Mouse (Mus musculus) mesoderm, embryonic 11.5 days (tissue): ENCODE measurements around the gene Tmem184a.

Source experiments
- DNase-seq: peaks from one replicate; pipeline ENCODE4 v3.0.0-alpha.2; 2012; ENCODE audit warnings: low read depth, low spot score

Tmem184a gene

GRCm38 (mm10) chr5:139813963-139814381 lies 5.7 kb downstream of the Tmem184a start:
- DNase-seq = no peak

GRCm38 (mm10) chr5:139813126-139813490 lies 6.6 kb downstream of the Tmem184a start:
- DNase-seq = no peak

GRCm38 (mm10) chr5:139812398-139813125 lies 7.2 kb downstream of the Tmem184a start:
- no peak for DNase-seq

DNA sequence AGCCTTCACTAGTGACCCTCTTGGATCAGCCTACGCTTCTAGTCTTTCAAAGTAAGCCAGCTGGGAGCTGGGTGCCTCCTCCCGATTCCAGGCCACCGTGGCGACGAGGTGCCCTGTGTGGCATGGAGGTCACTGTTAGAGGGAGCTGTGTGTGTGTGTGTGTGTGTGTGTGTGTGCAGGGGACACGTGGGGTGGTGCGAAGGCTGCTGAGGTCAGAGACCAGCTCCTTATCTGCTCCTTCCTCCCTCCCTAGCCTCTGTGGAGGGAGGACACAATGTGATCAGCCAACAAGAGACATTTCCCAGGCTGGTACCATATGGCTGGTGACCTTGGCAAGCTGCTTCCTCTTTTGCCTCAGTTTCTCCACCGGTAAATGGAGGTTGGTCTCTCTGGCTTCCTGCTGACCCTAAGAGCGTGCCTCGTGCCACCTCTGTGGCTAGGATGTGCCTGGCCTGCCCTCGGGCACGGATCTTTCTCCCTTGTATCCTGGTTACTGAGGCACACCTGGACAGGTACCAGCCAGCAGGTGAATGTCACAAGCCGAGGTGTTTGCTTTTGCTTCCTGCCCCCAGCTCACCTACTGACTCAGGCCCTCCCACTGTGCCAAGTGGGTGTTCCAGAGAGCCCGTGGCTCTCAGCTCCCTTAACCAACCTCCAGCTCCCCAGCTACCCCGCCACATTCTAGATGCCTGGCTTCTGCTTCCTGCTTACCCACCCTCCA lies 7.9 kb downstream of the Tmem184a start:
- DNase-seq = no peak

DNA sequence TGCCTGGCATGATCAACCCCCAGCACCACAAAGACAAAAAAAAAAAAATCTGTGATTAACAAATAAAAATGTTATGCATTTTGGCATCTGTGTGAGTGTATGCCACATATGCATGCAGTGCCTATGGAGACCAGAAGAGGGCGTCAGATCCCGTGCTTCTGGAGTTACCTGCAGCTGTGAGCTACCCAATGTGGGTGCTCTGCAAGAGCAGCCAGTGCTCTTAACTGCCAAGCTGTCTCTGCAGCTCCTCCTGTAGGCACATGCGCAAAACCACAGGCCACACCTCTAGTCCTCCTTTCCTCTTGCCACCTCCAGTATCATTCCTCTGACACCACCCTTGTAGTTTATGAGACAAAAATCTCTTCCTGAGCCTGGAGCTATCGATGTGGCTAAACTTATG lies 10.3 kb downstream of the Tmem184a start:
- DNase-seq = no peak

DNA sequence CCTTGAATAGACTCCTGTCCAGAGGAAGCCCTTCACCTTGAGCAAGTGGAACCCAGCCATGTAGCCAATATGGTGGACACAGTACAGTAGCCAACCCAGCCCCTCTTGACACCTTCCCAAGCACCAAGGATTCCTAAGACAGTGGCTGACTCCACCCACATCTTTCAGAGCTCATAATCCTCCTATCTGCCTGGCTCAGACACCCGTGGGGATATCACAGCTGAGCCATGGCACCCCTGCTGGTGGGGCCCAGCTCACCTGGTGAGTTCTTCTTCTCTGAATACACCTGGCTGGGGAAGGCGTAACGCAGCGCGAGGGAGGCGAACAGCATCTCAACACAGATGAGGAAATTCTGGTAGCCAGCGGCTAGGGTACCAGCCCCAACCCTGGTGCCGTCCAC lies 13.8 kb downstream of the Tmem184a start:
- no peak for DNase-seq

DNA sequence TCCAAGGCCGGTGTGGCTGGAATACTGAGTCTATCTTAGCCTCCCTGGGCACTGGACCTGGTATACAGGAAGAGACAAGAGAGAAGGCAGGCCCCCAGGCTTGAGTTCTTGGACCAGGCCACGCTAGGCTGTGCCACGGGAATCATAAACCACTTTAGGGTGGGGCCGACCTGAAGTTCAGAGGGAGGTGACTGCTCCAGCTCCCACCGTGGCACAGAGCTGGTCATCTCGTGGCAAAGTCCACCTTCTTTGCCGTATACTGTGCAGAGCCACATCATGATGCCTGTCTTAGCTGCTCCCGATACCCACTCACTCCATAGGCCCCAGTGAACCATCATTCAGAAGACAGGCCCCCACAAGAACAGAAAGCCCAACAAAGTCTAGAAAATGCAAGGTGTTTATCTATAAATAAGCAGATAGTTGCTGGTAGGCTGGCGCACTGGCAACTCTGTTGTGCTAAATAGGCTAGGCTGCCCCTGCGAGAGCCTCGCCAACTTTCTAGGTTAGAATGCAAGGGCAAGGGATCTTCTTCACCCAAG lies 15.1 kb downstream of the Tmem184a start:
- no peak for DNase-seq

- DNase-seq = peak; percentile 20
Observed at GRCm38 (mm10) chr5:139804107-139804551, 15.6 kb downstream of the Tmem184a start.

DNA sequence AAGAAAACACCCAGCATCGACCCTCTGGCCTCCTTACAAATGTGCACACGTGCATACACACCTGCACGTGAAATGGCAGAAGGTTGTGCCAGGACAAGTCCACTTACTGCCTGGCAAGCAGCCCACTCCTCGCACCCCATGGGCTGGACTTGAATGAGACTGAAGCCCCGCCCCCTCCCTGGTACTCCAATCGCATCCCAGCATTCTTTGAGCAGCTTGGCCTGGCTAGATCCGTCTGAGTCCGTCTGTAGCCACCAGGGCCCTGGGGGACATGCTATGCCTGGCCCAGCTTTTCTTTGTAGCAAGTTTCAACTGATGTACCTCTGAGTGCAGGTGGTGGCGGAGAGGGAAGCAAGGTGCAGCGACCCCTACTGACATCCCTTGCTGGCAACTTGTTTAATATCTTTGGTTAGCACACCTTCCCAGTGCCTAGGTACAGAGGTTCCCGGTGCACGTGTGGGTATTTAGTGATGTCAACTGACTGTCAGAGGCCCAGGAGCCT lies 16.1 kb downstream of the Tmem184a start:
- peak; percentile 72 for DNase-seq

DNA sequence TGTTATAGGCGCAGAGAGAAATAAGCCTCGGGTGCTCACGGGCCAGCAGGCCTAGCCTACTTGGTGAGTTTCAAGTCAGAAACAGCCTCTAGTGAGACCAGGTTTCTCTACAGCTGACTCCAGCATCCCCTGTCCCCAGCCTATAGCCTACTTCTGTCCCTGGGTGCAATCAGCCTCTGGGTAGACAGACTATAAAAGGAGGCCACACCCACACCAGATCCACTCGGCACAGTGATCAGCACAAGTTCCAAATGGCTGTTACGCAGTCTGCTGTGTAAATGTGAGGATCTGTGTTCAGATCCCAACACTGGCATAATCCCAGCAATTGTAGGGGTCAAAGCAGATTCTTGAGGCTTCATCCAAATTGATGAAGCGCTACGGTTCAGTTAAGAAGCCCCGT lies 16.6 kb downstream of the Tmem184a start:
- DNase-seq = no peak

- no peak for DNase-seq
Observed at GRCm38 (mm10) chr5:139801880-139802279, 17.8 kb downstream of the Tmem184a start.

DNA sequence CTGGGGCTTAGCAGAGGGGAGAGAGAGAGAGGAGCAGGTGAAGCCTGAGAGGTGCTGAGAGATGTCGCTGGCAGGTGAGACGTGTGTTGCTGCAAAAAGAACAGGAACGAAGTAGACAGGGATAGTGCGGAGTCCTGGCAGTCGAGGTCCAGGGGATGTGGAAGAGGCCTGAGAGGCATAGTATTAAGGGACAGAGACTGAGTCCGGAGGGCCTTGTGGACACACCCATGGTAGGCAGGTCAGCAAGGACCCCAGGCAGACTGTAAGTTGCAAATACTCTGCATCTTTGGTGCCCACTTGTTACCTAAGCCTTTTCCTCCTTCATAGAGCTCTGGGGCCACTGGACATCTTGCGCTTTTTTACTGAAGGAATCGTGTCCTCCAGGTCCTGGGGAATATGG lies 18.5 kb downstream of the Tmem184a start:
- DNase-seq = no peak

DNA sequence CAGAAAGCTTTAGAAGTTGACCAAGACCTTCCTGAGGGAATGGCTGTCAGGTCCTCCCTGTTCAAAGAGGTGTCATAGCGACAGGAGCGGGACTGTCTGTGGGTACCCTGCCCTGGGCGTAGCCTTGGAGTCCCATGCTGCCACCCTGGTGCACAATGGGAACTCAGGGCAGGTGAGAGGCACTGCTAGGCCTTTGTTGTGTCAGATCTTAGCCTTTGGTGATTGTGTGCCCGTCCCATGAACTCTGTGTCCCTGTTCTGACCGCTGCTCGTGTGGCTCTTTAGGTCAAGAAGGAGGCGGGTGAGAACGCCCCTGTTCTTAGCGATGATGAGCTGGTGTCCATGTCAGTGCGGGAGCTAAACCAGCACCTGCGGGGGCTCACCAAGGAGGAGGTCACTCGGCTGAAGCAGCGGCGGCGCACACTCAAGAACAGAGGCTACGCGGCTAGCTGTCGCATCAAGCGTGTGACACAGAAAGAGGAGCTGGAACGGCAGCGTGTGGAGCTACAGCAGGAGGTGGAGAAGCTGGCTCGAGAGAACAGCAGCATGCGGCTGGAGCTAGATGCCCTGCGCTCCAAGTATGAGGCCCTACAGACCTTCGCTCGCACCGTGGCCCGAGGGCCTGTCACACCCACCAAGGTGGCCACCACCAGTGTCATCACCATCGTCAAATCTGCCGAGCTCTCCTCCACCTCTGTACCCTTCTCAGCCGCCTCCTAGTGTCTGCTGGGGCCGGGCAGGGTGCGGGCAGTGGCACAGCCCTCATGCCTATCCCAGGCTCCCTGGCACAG lies 19.7 kb downstream of the Tmem184a start:
- DNase-seq = no peak

DNA sequence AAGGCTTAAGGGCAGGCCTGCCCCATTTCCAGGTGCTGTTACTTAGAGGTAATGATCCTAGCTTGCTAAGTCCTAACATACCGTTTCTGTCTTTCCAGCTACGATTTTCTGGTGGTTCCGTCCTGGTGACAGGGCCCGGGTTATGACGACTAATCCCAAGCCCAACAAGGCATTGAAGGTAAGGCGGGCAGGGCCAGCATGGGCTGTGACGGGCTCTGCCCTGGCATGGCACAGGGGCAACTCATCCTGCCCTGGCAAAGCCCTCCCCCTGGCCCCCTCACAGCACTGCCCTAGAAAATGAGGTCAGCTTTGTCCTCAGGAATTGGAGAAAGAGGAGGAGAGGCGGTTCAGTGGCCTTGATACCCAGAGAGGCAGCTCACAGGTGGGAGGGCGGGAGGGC lies 20.7 kb downstream of the Tmem184a start:
- no peak for DNase-seq

DNA sequence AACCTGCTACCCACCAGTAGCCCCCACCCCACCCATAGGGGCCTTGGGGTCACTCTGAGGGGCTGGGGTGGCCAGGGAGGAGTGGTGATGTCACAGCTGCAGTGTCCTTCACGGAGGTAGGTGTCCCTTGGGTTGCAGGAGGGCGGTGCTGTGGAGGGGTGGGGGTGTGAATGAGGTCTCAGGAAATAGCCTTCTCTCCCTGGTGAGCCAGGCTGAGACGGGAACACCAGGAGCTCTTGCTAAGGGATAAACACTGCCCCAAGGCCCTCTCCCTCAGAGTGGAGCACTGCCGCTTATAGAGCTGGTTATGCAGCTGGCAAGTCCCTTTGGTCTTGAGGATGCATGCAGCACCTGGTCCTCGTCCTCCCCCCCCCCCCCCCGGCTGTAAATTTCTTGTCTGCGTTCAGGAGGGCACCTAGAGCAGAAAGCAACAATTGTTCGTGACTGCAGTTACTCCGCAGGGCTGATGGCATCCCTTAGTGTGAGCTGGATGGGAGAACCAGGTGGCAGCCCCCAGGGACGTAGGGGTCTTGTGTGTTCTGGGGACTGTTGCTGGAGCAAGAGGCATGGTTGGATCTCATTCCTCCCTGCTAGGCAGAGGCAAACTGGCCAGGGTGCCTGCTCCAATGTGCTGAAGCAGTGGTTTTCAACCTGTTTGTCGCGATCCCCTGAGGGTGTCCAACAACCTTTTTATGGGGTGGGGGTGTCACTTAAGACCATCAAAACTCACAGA lies 21.4 kb downstream of the Tmem184a start:
- DNase-seq = no peak

DNA sequence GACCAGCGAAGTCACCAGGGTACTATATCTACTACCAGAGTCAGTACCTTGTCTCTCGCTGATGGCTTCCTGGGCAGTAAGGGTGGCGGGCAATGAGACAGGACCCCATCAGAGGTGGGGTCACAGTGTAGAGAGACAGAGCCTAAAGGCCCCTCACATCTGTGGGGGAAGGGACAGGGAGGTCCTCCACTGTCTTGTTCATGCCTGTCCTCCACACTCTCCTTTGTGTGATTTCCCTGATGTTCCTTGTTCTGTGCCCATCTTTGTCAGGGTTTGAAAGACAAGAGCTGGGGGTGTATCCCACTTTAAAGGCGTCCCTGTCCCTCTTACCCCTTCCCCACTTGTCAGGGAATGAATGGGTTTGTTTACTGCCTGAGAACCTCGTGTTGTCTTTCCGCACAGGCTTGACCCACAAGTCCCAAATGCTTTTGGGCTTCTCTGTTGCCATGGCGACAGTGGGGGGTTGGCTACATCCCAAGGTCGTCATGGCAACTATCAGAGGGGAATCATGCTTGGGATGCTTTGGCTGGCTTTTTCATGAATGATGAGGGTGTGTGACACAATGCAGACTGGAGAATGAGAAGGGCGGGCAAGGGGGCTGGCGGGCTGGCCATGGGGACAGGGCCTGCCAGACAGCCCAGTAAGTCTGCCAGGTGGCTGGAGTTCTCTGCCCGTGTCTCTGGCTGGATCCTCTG lies 22.1 kb downstream of the Tmem184a start:
- DNase-seq = peak; percentile 92

- DNase-seq = peak; percentile 74
Observed at GRCm38 (mm10) chr5:139796900-139797299, 22.8 kb downstream of the Tmem184a start.

GRCm38 (mm10) chr5:139796001-139796620 lies 23.6 kb downstream of the Tmem184a start:
- DNase-seq = no peak

DNA sequence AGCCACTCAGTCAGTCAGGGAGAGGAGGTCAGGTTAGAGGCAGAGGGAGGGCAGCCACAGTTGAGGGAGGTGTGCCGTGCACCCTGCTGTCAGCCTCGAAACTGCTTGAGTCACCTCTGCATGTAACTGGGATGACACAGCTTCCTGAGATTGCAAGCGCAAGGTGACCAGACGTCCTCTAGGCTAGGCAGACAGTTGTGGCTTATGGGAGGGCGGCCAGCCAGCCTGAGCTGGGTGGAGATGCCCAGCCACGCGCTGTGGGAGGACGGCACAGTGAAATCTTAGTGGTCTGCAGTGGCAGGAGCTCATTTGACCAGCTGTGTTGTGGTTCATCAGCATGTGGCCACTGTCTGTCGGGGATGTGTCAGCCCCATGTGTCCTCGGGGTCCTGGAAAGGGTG lies 24.8 kb downstream of the Tmem184a start:
- DNase-seq = no peak

DNA sequence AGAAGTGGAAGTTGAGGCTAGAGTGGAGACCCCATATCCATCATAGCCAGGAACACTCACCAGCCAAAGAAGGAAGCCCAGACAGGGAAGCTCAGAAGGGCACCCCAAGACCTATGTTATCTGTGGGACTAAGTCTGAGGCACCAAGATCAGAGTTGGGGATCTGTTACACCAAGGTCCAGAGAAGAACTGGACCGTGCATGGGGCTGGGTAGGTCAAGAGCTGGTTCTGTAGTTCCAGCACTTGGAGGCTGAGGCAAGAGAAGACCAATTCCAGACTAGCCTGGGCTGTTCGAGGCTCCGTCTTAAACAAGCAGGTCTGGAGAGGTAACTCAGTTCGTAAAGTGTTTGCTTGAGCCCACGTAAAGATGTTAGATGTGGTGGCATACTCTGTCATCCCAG lies 25.6 kb downstream of the Tmem184a start:
- DNase-seq = no peak
